Mouse (Mus musculus) gastrocnemius, postnatal 36 days (tissue): ENCODE measurements at regions not wholly inside any gene's neighbourhood (a gene's known extent, or its start where the extent isn't known, plus 50 kb on each side); places are given as distances from the start of the nearest gene placed in this dataset.

Experiments used
- DNase-seq, 2 experiments: peaks; one replicate each; pipeline ENCODE4 v3.0.0; 2022
- intact Hi-C: fragments of 180-260 bp; cut with DNase I; formaldehyde crosslinking; loops from one replicate; pipeline ENCODE4 v1.15.1; 2025

DNA sequence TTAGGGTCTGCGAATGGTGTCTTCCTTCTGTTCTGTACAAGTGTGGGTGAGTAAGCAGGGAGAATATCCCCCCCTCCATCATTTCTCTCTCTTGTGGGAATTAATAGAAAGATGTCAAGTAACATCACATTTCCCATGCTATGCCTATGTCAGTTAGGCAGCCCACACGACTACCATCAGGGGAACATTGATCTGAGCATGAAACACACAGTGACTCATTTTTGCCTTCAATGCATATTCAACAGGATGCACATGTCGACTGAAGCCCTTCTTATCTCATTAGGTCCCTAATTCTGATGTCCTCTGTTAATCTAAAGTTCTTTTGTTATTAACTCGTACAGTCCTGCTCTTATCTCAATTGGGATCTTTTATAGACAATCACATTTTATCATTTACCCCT is 60.4 kb upstream of the Samsn1 start:
- intact Hi-C loops = no loop called here
- DNase-seq = no peak

- no peak for DNase-seq
- intact Hi-C loops = no loop called here
Observed at GRCm38 (mm10) chr16:76079761-76080502, 57.9 kb upstream of the Samsn1 start.

DNA sequence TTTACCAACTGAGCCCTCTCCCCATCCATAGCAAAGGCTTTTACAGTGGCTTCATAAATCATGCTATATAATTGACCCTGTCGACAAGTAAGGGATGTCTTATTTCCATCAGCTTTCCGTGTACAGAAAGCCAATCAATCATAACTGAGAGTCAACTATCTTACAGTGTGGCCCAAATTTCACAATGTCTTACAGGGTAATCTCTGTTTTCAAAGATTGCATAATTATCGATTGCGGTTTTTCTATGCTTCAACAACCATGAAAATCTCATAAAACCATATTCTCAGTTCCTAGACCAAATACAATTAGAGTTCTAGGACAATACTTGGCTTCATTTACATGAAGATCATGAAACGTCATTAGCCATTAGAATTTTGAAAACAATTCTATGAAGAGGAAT is 56.1 kb upstream of the Samsn1 start:
- DNase-seq = no peak
- intact Hi-C loops = no loop called here

GRCm38 (mm10) chr16:76076231-76076630 is 54.1 kb upstream of the Samsn1 start:
- intact Hi-C loops = no loop called here

More at GRCm38 (mm10) chr16:76076231-76076630, 54.1 kb upstream of the Samsn1 start:
- no peak for DNase-seq
